Mouse (Mus musculus): ENCODE results near the gene Rnf141.

The Rnf141 gene

DNA sequence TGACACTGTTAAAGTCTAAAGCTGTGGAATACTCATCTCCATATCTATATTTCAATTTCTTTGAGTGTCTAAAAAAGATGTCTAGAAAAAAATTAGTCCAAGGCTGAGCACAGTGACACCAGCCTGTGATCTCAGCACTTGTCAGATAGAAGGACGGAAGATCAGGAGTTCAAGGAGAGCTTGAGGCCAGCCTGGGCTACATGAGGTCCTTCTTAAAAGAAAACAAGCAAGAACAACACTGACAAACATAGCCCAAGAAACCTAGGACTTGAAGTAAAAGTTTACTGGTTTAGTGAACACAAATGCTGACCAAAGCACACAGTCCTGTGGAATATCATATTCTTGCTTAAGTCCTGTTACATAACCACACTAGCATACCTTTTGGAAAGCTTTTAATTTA lies 10.2 kb downstream of the Rnf141 start:
- DNase-seq (ENCODE audit: extremely low read depth, low read depth, low spot score): no peak

GRCm38 (mm10) chr7:110833024-110833423 lies 11.2 kb downstream of the Rnf141 start:
- no peak for DNase-seq (ENCODE audit: extremely low read depth, low read depth, low spot score)

DNA sequence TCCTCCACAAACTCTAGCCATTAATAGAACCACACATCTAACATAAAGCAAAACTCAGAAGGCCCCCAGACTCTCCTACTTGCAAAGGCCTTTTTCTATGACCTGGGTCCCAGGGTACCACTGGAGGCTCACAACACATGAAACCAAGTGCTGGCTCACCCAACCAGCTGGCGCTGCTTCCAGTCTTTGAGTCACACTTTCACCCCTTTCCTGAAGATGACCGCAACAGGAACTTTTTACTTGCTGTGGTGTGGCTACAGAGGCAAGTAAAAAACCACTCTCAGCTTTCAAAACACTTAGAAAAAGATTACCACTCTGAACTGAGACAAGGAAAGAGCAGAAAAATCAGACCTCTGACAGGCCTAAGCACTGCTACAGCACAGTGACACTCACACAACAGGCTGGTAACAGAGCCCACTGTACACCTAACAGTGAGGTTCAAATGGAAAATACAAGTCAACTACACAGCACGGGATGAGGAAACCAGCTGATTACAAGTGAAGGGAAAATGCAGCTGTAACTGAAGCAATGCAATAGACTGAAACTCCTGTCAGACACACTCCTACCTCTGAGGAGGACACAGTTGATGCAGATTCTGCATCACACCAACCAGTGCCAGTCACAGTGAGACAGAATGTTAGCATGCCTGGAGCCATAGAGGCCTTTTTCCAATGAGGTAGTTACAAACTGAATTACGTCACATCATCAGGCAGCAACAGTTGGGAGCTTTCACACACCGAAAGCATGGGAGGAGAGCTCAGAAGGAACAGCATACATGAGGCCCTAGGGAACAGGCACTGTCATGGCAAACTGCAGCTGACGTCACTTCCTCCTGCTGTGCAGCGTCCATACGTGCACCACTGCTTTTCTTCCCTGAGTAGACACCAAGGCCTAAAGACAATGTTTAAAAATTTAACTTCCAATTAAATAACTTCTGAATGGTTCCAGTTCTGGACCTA lies 20.0 kb downstream of the Rnf141 start:
- no peak for DNase-seq (ENCODE audit: extremely low read depth, low read depth, low spot score)

- DNase-seq (ENCODE audit: extremely low read depth, low read depth, low spot score): no peak
These were observed 20.7 kb downstream of the Rnf141 start for GRCm38 (mm10) chr7:110823593-110823992.

GRCm38 (mm10) chr7:110823076-110823475 lies 21.2 kb downstream of the Rnf141 start:
- DNase-seq (ENCODE audit: extremely low read depth, low read depth, low spot score): no peak

GRCm38 (mm10) chr7:110822055-110822454 lies 22.2 kb downstream of the Rnf141 start:
- no peak for DNase-seq (ENCODE audit: extremely low read depth, low read depth, low spot score)

- no peak for DNase-seq (ENCODE audit: extremely low read depth, low read depth, low spot score)
These were observed 22.6 kb downstream of the Rnf141 start for GRCm38 (mm10) chr7:110821653-110822052.

DNA sequence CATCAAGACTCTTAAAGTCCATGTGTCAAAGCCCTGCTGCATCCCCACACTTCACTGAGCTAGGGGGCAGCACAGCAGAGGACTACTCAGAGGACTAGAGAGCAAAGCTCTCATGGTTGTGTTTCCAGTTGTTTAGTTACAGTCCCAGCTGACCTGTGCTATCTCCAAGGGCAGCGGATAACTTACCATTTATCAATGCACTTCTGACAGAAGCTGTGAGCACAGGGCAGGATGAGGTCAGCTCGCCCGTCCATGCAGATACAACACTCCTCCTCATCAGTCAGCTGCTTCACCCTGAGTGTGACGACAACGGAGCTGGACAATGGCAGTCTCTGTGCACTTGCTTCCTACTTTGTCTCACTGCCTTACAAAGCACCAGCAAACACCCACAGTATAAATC lies 23.2 kb downstream of the Rnf141 start:
- DNase-seq (ENCODE audit: extremely low read depth, low read depth, low spot score): no peak

- no peak for DNase-seq (ENCODE audit: extremely low read depth, low read depth, low spot score)
These were observed 25.4 kb downstream of the Rnf141 start for GRCm38 (mm10) chr7:110818787-110819350.

GRCm38 (mm10) chr7:110818206-110818605 lies 26.1 kb downstream of the Rnf141 start:
- DNase-seq (ENCODE audit: extremely low read depth, low read depth, low spot score): no peak

DNA sequence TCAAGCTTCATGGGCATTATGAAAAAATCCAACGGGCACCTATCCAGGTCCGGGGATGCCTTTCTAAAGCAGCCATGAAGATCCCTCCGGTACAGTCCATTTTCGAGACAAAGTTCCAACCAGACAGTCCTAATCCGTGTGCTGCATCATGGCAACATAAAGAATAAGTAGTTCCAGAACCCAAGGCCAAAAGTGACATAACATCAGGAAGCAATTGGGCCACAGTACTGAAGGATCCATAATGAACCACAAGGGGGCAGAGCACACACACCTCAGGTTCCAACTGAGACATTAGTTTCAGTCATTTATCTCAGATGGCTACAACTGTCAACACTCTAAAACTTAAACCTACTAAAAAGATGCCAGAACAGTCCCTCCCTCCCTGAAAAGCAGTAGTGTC lies 28.2 kb downstream of the Rnf141 start:
- DNase-seq (ENCODE audit: extremely low read depth, low read depth, low spot score): no peak

DNA sequence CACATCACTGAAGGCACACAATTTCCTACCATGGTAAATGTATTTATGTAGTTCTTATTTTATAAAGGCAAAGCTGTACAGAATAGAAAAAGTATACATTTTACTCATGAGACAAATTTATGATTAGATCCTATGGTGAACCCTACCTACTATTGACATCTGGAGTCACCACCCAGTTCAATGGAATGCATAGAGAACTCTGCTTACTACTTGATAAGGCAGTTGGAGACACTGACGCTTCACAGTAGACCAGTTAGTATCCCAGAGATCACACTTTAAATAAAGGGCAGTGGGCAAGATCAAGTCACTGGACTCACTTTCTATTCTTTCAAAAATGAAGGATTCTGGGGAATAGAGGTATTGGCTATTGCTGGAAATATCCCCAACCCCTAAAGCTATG lies 30.3 kb downstream of the Rnf141 start:
- DNase-seq (ENCODE audit: extremely low read depth, low read depth, low spot score): no peak

- no peak for DNase-seq (ENCODE audit: extremely low read depth, low read depth, low spot score)
These were observed 32.7 kb downstream of the Rnf141 start for GRCm38 (mm10) chr7:110811529-110811928.

DNA sequence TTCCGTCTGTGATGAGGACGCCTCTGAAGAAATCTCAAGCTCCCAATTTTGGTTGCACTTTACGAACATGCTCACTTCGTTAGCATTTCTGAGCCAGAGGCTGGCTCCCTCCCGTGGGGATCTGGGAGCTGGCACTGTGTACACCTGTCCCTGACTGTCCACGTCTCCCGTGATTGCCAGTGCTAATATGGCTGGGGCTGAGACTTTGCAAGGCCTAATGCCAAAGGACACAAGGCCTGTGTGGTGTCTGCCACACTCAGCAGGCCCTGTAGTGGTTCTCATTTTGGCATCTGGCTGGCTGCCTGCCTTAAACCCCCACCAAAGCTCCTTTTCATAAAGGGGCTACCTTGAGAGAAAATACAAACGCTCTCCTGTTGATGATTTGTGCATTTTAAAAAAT lies 33.3 kb downstream of the Rnf141 start:
- DNase-seq (ENCODE audit: extremely low read depth, low read depth, low spot score): no peak

- no peak for DNase-seq (ENCODE audit: extremely low read depth, low read depth, low spot score)
These were observed 34.4 kb downstream of the Rnf141 start for GRCm38 (mm10) chr7:110809585-110810557.

DNA sequence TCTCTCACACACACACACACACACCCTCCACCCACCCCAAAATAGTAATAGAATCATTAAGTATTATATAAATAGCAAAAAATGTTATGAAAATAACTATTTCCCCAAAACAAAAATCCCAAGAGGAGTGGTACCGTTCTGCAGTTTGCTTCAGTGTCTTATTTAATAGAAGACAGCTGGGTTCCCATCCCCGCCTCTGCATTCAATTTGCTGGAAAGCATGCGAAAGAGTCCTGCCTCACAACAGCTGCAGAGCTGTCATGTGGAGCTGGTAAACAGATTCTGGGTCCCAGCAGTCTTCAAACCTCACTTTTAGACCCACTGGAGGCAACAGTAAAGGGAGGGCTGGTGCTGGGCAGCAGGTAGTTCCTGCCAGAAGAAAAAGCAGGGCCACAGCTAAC lies 35.3 kb downstream of the Rnf141 start:
- no peak for DNase-seq (ENCODE audit: extremely low read depth, low read depth, low spot score)

DNA sequence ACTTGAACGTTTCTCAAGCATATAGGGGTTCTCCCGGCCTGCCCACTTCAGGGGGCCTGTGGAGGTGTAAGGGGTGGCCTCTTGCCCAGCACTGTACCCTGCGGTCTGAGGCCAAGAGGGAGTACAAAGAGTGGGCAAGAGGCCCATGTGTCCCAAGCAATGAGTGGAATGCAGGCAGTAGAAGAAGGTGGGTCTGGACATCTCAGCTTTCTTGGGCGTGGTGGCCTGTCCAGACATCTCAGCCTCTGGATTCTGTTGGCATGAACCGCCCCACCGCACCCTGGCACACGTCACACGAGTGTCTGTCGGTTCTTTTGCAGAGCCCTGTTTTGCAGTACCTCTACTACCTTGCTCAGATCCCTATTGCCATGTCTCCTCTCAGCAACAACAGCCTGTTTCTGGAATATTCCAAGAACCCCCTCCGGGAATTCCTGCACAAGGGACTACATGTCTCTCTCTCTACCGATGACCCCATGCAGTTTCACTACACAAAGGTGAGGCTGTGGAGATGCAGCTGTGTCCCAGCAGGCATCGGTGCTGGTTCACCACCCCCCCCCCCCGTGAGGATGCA lies 36.7 kb downstream of the Rnf141 start:
- no peak for DNase-seq (ENCODE audit: extremely low read depth, low read depth, low spot score)

DNA sequence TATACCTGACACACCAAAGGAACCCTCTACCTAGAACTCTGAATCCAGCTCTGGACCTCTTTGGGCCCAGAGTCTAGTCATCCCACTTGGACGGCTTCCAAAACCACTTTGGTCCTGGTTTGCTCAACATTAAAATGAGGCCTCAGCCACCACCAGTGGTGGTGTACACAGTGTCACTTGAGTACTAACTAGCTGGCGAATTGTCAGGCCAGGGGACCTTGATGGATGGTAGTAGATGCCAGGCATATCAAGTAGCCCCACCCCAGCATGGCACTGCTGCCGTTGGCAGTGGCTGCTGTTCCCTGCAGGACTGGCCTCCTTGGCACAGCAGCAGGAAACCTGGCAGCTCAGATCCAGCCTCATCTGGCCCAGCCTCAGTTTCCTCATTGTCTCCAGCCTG lies 40.0 kb downstream of the Rnf141 start:
- DNase-seq (ENCODE audit: extremely low read depth, low read depth, low spot score): no peak

DNA sequence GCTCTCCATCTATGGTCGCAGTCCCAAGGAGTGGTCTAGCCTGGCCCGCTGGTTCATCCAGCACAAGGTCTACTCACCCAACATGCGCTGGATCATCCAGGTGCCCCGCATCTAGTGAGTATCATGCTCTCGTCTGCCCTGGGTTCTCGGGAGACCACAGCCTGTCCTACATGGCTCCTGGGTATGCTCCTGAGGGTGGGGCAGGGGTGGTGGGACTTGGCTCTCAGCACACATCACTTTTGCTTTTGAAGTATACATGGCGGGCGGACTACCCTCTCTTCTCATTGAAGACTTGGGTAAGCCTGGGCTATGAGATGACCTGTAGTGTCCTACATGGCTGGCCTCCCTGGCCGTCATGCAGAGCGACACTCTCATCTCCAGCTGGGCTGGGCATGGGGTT lies 41.1 kb downstream of the Rnf141 start:
- no peak for DNase-seq (ENCODE audit: extremely low read depth, low read depth, low spot score)

DNA sequence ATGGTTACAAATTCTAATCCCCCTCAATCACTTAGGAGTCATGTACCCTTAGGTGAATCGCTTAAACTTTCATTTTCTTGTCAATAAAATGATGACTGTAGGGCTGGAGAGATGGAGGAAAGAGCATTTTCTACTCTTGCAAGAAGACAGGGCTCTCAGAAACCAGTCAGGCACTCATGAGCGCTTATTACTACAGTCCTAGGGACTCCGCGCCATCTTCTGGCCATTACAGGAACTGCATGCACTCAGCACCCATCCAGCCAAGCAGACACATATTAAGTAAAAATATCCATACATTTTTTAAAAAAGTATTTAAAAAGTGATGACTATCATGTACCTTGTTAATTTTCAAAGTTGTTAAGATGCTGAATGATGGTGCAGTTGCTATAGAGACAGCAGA lies 43.2 kb downstream of the Rnf141 start:
- no peak for DNase-seq (ENCODE audit: extremely low read depth, low read depth, low spot score)

Data from fat pad, adult 2 months (tissue).